Mouse (Mus musculus): ENCODE results near the gene Itgb3.
A peak's percentile ranks its signal among the peaks of the same experiment; 100 is the strongest.

DNA sequence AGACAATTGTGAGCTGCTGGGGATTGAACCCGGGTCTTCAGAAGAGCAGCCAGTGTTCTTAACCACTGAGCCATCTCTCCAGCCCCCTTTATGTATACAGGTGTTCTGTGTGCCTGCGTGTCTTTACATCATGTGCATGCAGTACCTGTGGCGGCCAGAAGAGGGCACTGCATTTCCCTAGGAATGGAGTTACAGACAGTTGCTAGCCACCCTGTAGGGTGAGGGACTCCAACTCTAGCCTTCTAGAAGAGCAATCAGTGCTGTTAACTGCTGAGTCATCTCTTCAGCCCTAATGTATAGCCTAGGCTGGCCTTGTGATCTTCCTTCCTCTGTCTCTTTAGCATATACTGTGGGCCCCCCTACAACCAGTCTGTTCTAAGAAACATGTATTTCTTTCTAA is 40.8 kb downstream of the Itgb3 start:
- TF ChIP-seq CTCF (IDR thresholded peaks at IDR 0.05; ENCODE audit: low read depth, low read length) (peak; percentile 94), POLR2A (IDR thresholded peaks at IDR 0.05; ENCODE audit: borderline replicate concordance, low read depth, low read length) (no peak)

All from bone marrow macrophage, adult 2 months (primary cell).